Mouse (Mus musculus) C2C12 (cell line): ENCODE data around the gene Tex48. TPM values are rescaled to one million over a fixed set of nuclear protein-coding genes. Genes with fewer than 3 reads are reported as not detected.

Experiments used
- H3K27me3 ChIP-seq: one replicate; pipeline ENCODE4 v1.6.1; 2011; ENCODE audit not compliant: control insufficient read depth, insufficient read depth, insufficient read length
- H3K36me3 ChIP-seq: one replicate; pipeline ENCODE4 v1.6.1; 2011; ENCODE audit not compliant: control insufficient read depth, insufficient read depth
- H3K4me3 ChIP-seq: one replicate; pipeline ENCODE4 v1.5.1; 2011; ENCODE audit warnings: mild to moderate bottlenecking, control low read depth; ENCODE audit not compliant: poor library complexity, insufficient read depth, severe bottlenecking
- H3K79me2 ChIP-seq: one replicate; pipeline ENCODE4 v1.6.1; 2011; ENCODE audit not compliant: control insufficient read depth, insufficient read depth
- H3K79me3 ChIP-seq: one replicate; pipeline ENCODE4 v1.6.1; 2011; ENCODE audit warnings: low read depth, control low read depth
- H3ac ChIP-seq: one replicate; pipeline ENCODE3; 2011; ENCODE audit warnings: low read depth; ENCODE audit not compliant: control insufficient read depth, insufficient read length
- CEBPB ChIP-seq: IDR thresholded peaks from one replicate; pipeline ENCODE4 v1.6.1; 2011; ENCODE audit warnings: low read depth, mild to moderate bottlenecking, control low read depth, moderate library complexity
- CTCF ChIP-seq: IDR thresholded peaks from one replicate; pipeline ENCODE4 v1.5.1; 2011; ENCODE audit not compliant: control insufficient read depth, insufficient read depth, insufficient read length
- FOSL1 ChIP-seq: IDR thresholded peaks from one replicate; pipeline ENCODE4 v1.8.0; 2011; ENCODE audit warnings: mild to moderate bottlenecking, low read length; ENCODE audit not compliant: poor library complexity, insufficient read depth, severe bottlenecking
- MAX ChIP-seq: IDR thresholded peaks from one replicate; pipeline ENCODE4 v1.6.1; 2011; ENCODE audit warnings: mild to moderate bottlenecking, control low read depth
- MYOD1 ChIP-seq: IDR thresholded peaks from one replicate; pipeline ENCODE4 v1.6.1; 2011; ENCODE audit warnings: low read depth; ENCODE audit not compliant: control insufficient read depth, insufficient read length
- MYOG ChIP-seq: IDR thresholded peaks from one replicate; pipeline ENCODE4 v1.6.1; 2011; ENCODE audit not compliant: control insufficient read depth, insufficient read length; ENCODE audit errors: extremely low read depth
- USF1 ChIP-seq: IDR thresholded peaks from one replicate; pipeline ENCODE4 v1.6.1; 2011; ENCODE audit warnings: low read depth, mild to moderate bottlenecking, control low read depth, moderate library complexity
- polyA plus RNA-seq: library from polyadenylated mRNA; unstranded; fragments of >200 nt; fragmentation: generic; extraction: Trizol; gene quantifications from one replicate; pipeline ENCODE4 v1.2.1, GENCODE M21; 2012; ENCODE audit warnings: missing spikeins

Tex48 gene
- polyA plus RNA-seq, 1 experiment: not detected

GRCm38 (mm10) chr4:63604945-63605344 is 17.3 kb downstream of the Tex48 start, which contains the start of gene Gm11213:
Gene Gm11213 (minus strand): TSS chr4:63605261.
- no peaks in the 10 kb centered on the region for H3K36me3 ChIP-seq
- H3K79me2 ChIP-seq: no peaks in the 10 kb centered on the region
- no peaks in the 10 kb centered on the region for H3K79me3 ChIP-seq
- no peak within 1 kb of the TSS for H3ac ChIP-seq
- peaks cover 5% of the 10 kb centered on the region for H3K27me3 ChIP-seq
- no peak within 1 kb of the TSS for H3K4me3 ChIP-seq
- TF ChIP-seq MYOD1 (no peak), MYOG (no peak), MAX (no peak), FOSL1 (no peak), CTCF (no peak), USF1 (no peak), CEBPB (no peak)

- Histone ChIP-seq H3K79me2 (no peaks in the 10 kb centered on the region), H3K4me3 (no peak overlapping the region), H3K36me3 (no peaks in the 10 kb centered on the region), H3K27me3 (no peaks in the 10 kb centered on the region), H3K79me3 (no peaks in the 10 kb centered on the region), H3ac (no peak overlapping the region)
- TF ChIP-seq USF1 (no peak), MAX (no peak), CTCF (no peak), MYOG (no peak)
Observed at GRCm38 (mm10) chr4:63601263-63601662, 21.0 kb downstream of the Tex48 start.

GRCm38 (mm10) chr4:63600786-63601185 is 21.4 kb downstream of the Tex48 start:
- Histone ChIP-seq H3K4me3 (no peak overlapping the region), H3K79me3 (no peaks in the 10 kb centered on the region), H3K36me3 (no peaks in the 10 kb centered on the region), H3K79me2 (no peaks in the 10 kb centered on the region), H3ac (no peak overlapping the region), H3K27me3 (no peaks in the 10 kb centered on the region)
- no peak for TF ChIP-seq MYOG
- TF ChIP-seq MAX: no peak
- no peak for TF ChIP-seq CEBPB
- no peak for TF ChIP-seq CTCF
- TF ChIP-seq USF1: no peak
- no peak for TF ChIP-seq FOSL1
- TF ChIP-seq MYOD1: no peak

GRCm38 (mm10) chr4:63596010-63596409 is 26.2 kb downstream of the Tex48 start:
- no peak for TF ChIP-seq CTCF
- H3K79me3 ChIP-seq: no peaks in the 10 kb centered on the region
- H3K36me3 ChIP-seq: no peaks in the 10 kb centered on the region
- no peaks in the 10 kb centered on the region for H3K79me2 ChIP-seq
- H3K4me3 ChIP-seq: no peak overlapping the region
- H3K27me3 ChIP-seq: no peaks in the 10 kb centered on the region
- H3ac ChIP-seq: no peak overlapping the region

DNA sequence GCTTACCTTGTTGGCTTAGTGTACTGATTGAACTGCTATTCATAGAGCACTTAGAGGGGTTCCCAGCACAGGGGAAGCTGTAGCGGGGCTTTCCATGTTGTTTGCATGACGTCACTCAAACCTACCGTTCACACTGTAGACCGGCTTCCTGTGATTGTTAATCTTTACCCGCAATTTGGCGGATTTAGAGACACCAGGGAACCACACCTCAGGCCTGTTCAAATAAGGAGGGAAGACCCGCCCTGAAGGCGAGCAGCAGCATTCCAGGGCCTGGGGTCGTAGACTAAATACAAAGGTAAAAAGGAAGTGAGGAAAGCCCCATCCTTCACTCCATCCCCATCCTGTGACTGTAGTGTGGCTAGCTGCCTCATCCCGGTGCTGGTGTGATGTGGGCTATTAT is 27.0 kb downstream of the Tex48 start:
- H3K4me3 ChIP-seq: no peak overlapping the region
- TF ChIP-seq FOSL1 (no peak), USF1 (no peak), CTCF (no peak), MYOD1 (no peak), MYOG (no peak), MAX (no peak), CEBPB (no peak)
- H3K79me2 ChIP-seq: no peaks in the 10 kb centered on the region
- no peak overlapping the region for H3ac ChIP-seq
- H3K79me3 ChIP-seq: no peaks in the 10 kb centered on the region
- no peaks in the 10 kb centered on the region for H3K36me3 ChIP-seq
- no peaks in the 10 kb centered on the region for H3K27me3 ChIP-seq

DNA sequence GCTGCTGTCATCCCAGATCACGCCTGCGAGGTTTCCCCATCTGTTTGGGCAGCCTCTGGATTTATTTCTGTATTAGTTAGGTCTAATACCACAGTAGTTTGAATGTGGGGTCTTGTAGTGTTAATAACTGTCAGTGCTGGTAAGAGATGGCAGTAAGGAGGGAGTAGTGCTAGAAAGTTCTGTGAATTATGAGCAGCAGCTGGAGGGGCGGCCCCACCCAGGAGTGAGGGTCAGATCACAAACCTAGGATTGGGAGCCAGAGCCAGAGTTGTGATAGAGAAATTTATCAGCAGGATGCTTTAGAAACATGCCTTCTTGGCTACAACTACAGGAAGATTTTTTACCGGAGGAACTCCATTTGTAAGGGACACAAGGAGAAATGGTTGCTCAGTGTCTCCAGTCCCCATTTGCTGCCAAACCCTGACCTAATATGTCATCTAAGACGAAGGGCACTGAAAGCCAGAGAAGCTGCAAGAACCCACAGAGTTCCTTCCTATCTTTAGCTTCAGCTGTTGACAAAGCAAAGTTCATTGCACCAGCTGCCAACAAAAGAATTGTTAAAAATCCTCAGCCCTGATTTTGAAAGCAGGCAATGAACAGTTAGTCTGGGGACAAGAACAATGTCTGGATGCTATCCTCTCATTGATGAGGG is 27.6 kb downstream of the Tex48 start:
- Histone ChIP-seq H3K36me3 (no peaks in the 10 kb centered on the region), H3K4me3 (no peak overlapping the region), H3K79me2 (no peaks in the 10 kb centered on the region), H3K79me3 (no peaks in the 10 kb centered on the region), H3ac (no peak overlapping the region), H3K27me3 (no peaks in the 10 kb centered on the region)
- TF ChIP-seq CEBPB: no peak
- TF ChIP-seq MAX: no peak
- TF ChIP-seq MYOD1: no peak
- TF ChIP-seq USF1: no peak
- TF ChIP-seq FOSL1: no peak
- TF ChIP-seq CTCF: no peak
- TF ChIP-seq MYOG: no peak
